Mouse (Mus musculus): ENCODE measurements around the gene Ap2s1.

GRCm38 (mm10) chr7:16728596-16729348 is 9.4 kb upstream of the Ap2s1 start:
- TF ChIP-seq CTCF (IDR thresholded peaks at IDR 0.05; ENCODE audit: borderline replicate concordance, insufficient read depth, low read depth, low read length) (peak; percentile 61), POLR2A (IDR thresholded peaks at IDR 0.05; ENCODE audit: borderline replicate concordance, insufficient read depth, low read length) (no peak)
